10 mouse cellular contexts compared by ENCODE assay signal in genomic region chr17:37246715-37247114, GRCm38 (mm10). TPM values are rescaled to one million over a fixed set of nuclear protein-coding genes. Genes with fewer than 3 reads are reported as not detected.
DNase-seq lines count a peak whose midpoint lies in the region; ATAC-seq and TF ChIP-seq lines count a peak whose summit lies in the region.
"Had no signal": no experiment of that assay in that cellular context is flagged by ENCODE, and none has a peak within 500 bp of the region (broad histone marks: within the 10 kb centered on the region; RNA-seq: fewer than 3 reads in every experiment).

No protein-coding gene starts in this region.

- no peaks in the 10 kb centered on the region for H3K9me3 ChIP-seq in hindbrain, postnatal 0 days (ENCODE audit: low read length)
- H3K9me3 ChIP-seq in hindbrain, embryonic 14.5 days (ENCODE audit: control insufficient read depth, low read length): no peaks in the 10 kb centered on the region
- H3K9me3 ChIP-seq in G1E (replicated peaks): no peaks in the 10 kb centered on the region
- H3K9me3 ChIP-seq: liver, embryonic 15.5 days had no signal

- 35% methylated on average over 5 of the region's 5 CpGs for WGBS in hindbrain, postnatal 0 days
- 26% methylated on average over 5 of the region's 5 CpGs for WGBS in hindbrain, embryonic 14.5 days

- H3K4me1 ChIP-seq in hindbrain, postnatal 0 days (ENCODE audit: insufficient read depth, low read length): no peaks in the 10 kb centered on the region
- no peaks in the 10 kb centered on the region for H3K4me1 ChIP-seq in hindbrain, embryonic 14.5 days (replicated peaks; ENCODE audit: control insufficient read depth, insufficient read depth, low read length)
- no peaks in the 10 kb centered on the region for H3K4me1 ChIP-seq in G1E (ENCODE audit: insufficient read depth, low read depth, low read length)
- H3K4me1 ChIP-seq: liver, embryonic 15.5 days had no signal

- no peak overlapping the region for H3K4me3 ChIP-seq in hindbrain, postnatal 0 days (ENCODE audit: low read length)
- H3K4me3 ChIP-seq in hindbrain, embryonic 14.5 days (replicated peaks; ENCODE audit: low read length): no peak overlapping the region
- H3K4me3 ChIP-seq in G1E (ENCODE audit: low read depth, low read length): no peak overlapping the region
- H3K4me3 ChIP-seq: liver, embryonic 15.5 days had no signal

- TF ChIP-seq CTCF in hindbrain, postnatal 0 days (IDR thresholded peaks at IDR 0.05; ENCODE audit: low read depth): peak; percentile 36
- no peak for TF ChIP-seq CTCF in G1E (IDR thresholded peaks at IDR 0.05; ENCODE audit: low read depth, low read length)

- no peak overlapping the region for H3K4me2 ChIP-seq in hindbrain, postnatal 0 days (ENCODE audit: low read depth, low read length)
- no peak overlapping the region for H3K4me2 ChIP-seq in hindbrain, embryonic 14.5 days (replicated peaks)
- H3K4me2 ChIP-seq: liver, embryonic 15.5 days had no signal

- no peaks in the 10 kb centered on the region for H3K27me3 ChIP-seq in hindbrain, postnatal 0 days (ENCODE audit: insufficient read depth, low read length)
- no peaks in the 10 kb centered on the region for H3K27me3 ChIP-seq in hindbrain, embryonic 14.5 days (ENCODE audit: control insufficient read depth, insufficient read depth, low read length)
- no peaks in the 10 kb centered on the region for H3K27me3 ChIP-seq in G1E (ENCODE audit: insufficient read depth, low read length)
- H3K27me3 ChIP-seq: liver, embryonic 15.5 days had no signal

- H3K9ac ChIP-seq in hindbrain, postnatal 0 days (replicated peaks; ENCODE audit: low read length): no peak overlapping the region
- H3K9ac ChIP-seq in hindbrain, embryonic 14.5 days: no peak overlapping the region
- H3K9ac ChIP-seq: liver, embryonic 15.5 days had no signal

- peak; percentile 67 for DNase-seq in hindbrain, postnatal 0 days (ENCODE audit: low spot score)
- DNase-seq in hindbrain, embryonic 14.5 days (ENCODE audit: low spot score): no peak
- no peak for DNase-seq in G1E (ENCODE audit: low spot score)
- peak; percentile 12 for DNase-seq in kidney, adult 11 months
- peak; percentile 6 to 14 for DNase-seq in left cerebral cortex, adult 8-10 months (ENCODE audit: low spot score in 2 of 2)
- DNase-seq in right cerebral cortex, postnatal 25 days: peak; percentile 5

- ATAC-seq in hindbrain, postnatal 0 days: peak; percentile 80
- ATAC-seq in hindbrain, embryonic 14.5 days (ENCODE audit: low FRiP score): no peak
- ATAC-seq in G1E (ENCODE audit: extremely low read depth, insufficient number of reproducible peaks, low FRiP score, poor library complexity, severe bottlenecking): peak; percentile 40; the same call in 1 of the 2 replicates
- peak; percentile 96 for ATAC-seq in common myeloid progenitor, adult 5-6 weeks (replicated peaks; ENCODE audit: low read depth, poor library complexity, severe bottlenecking)
- ATAC-seq in erythroid progenitor cell, adult 5-6 weeks (replicated peaks; ENCODE audit: low FRiP score, poor library complexity, severe bottlenecking): no peak

- H3K27ac ChIP-seq in hindbrain, postnatal 0 days: no peak overlapping the region
- H3K27ac ChIP-seq in hindbrain, embryonic 14.5 days: no peak overlapping the region
- H3K27ac ChIP-seq: liver, embryonic 15.5 days had no signal

- H3K36me3 ChIP-seq in hindbrain, postnatal 0 days (ENCODE audit: insufficient read depth, low read length): no peaks in the 10 kb centered on the region
- no peaks in the 10 kb centered on the region for H3K36me3 ChIP-seq in hindbrain, embryonic 14.5 days (replicated peaks; ENCODE audit: control insufficient read depth, insufficient read depth)
- H3K36me3 ChIP-seq in G1E (replicated peaks): no peaks in the 10 kb centered on the region
- H3K36me3 ChIP-seq: liver, embryonic 15.5 days had no signal

RNA-seq across cellular contexts. Expression of gene Olfr97, which starts 9.6 kb away (rescaled TPM):
- total RNA-seq in hindbrain, postnatal 0 days (2014; rRNA removed): not detected in 2 replicates
- not detected in 2 replicates for polyA plus RNA-seq in hindbrain, postnatal 0 days (2015; fragmentation: Nextera tagmentation; extraction: Ambion mirVana)
- not detected in 2 replicates for polyA plus RNA-seq in hindbrain, embryonic 14.5 days (2014; fragmentation: Nextera tagmentation; extraction: Ambion mirVana)
- total RNA-seq in G1E (2014; fragmentation: Nextera tagmentation) (not detected in 2 replicates), G1E (2017) (0.11 and 0.35 TPM in 2 replicates)
- polyA plus RNA-seq in G1E (2012): not detected in 2 replicates
- total RNA-seq in common myeloid progenitor, adult 5-6 weeks (2017): not detected in 2 replicates
- not detected for total RNA-seq in left cerebral cortex, adult 8-10 months (2022)
- not detected in 2 replicates for total RNA-seq in erythroid progenitor cell, adult 5-6 weeks (2015; ENCODE audit: low replicate concordance)
- total RNA-seq in erythroid progenitor cell, adult 5-6 weeks (2017; ENCODE audit: low replicate concordance): not detected in 2 replicates
- polyA plus RNA-seq: cortical plate, adult 2 months; liver, embryonic 15.5 days had no signal

RNA-seq across cellular contexts. Expression of gene Olfr98, which starts 16.8 kb away (rescaled TPM):
- not detected in 2 replicates for total RNA-seq in hindbrain, postnatal 0 days (2014; rRNA removed)
- not detected in 2 replicates for polyA plus RNA-seq in hindbrain, postnatal 0 days (2015; fragmentation: Nextera tagmentation; extraction: Ambion mirVana)
- polyA plus RNA-seq in hindbrain, embryonic 14.5 days (2014; fragmentation: Nextera tagmentation; extraction: Ambion mirVana): not detected in 2 replicates
- total RNA-seq in G1E (2014; fragmentation: Nextera tagmentation) (not detected in 2 replicates), G1E (2017) (not detected in 2 replicates)
- not detected in 2 replicates for polyA plus RNA-seq in G1E (2012)
- total RNA-seq in common myeloid progenitor, adult 5-6 weeks (2017): not detected in 2 replicates
- total RNA-seq in left cerebral cortex, adult 8-10 months (2022): not detected
- not detected in 2 replicates for total RNA-seq in erythroid progenitor cell, adult 5-6 weeks (2015; ENCODE audit: low replicate concordance)
- not detected in 2 replicates for total RNA-seq in erythroid progenitor cell, adult 5-6 weeks (2017; ENCODE audit: low replicate concordance)
- polyA plus RNA-seq: cortical plate, adult 2 months; liver, embryonic 15.5 days had no signal

RNA-seq across cellular contexts. Expression of gene H2-M3, which starts 23.3 kb away (rescaled TPM):
- 0.63 and 2.5 TPM in 2 replicates for total RNA-seq in hindbrain, postnatal 0 days (2014; rRNA removed)
- 1.9 and 2.7 TPM in 2 replicates for polyA plus RNA-seq in hindbrain, postnatal 0 days (2015; fragmentation: Nextera tagmentation; extraction: Ambion mirVana)
- 0.90 and 1.8 TPM in 2 replicates for polyA plus RNA-seq in hindbrain, embryonic 14.5 days (2014; fragmentation: Nextera tagmentation; extraction: Ambion mirVana)
- total RNA-seq in G1E (2014; fragmentation: Nextera tagmentation) (not detected in 2 replicates), G1E (2017) (not detected in 2 replicates)
- not detected in 2 replicates for polyA plus RNA-seq in G1E (2012)
- 20.5 and 23.4 TPM in 2 replicates for total RNA-seq in common myeloid progenitor, adult 5-6 weeks (2017)
- total RNA-seq in left cerebral cortex, adult 8-10 months (2022): 1 to 10 TPM; 3.5 to 7.0 (median 4.7) TPM
- total RNA-seq in erythroid progenitor cell, adult 5-6 weeks (2015; ENCODE audit: low replicate concordance): 1.3 TPM in 1 of 2 replicates, not detected in the other
- total RNA-seq in erythroid progenitor cell, adult 5-6 weeks (2017; ENCODE audit: low replicate concordance): 5.3 and 6.8 TPM in 2 replicates

RNA-seq across cellular contexts. Expression of gene Olfr96, which starts 26.8 kb away (rescaled TPM):
- not detected in 2 replicates for total RNA-seq in hindbrain, postnatal 0 days (2014; rRNA removed)
- not detected in 2 replicates for polyA plus RNA-seq in hindbrain, postnatal 0 days (2015; fragmentation: Nextera tagmentation; extraction: Ambion mirVana)
- polyA plus RNA-seq in hindbrain, embryonic 14.5 days (2014; fragmentation: Nextera tagmentation; extraction: Ambion mirVana): not detected in 2 replicates
- total RNA-seq in G1E (2014; fragmentation: Nextera tagmentation) (not detected in 2 replicates), G1E (2017) (0.06 TPM in 1 of 2 replicates, not detected in the other)
- not detected in 2 replicates for polyA plus RNA-seq in G1E (2012)
- not detected in 2 replicates for total RNA-seq in common myeloid progenitor, adult 5-6 weeks (2017)
- not detected for total RNA-seq in left cerebral cortex, adult 8-10 months (2022)
- total RNA-seq in erythroid progenitor cell, adult 5-6 weeks (2015; ENCODE audit: low replicate concordance): not detected in 2 replicates
- total RNA-seq in erythroid progenitor cell, adult 5-6 weeks (2017; ENCODE audit: low replicate concordance): not detected in 2 replicates
- polyA plus RNA-seq: cortical plate, adult 2 months; liver, embryonic 15.5 days had no signal

RNA-seq across cellular contexts. Expression of gene Olfr95, which starts 33.8 kb away (rescaled TPM):
- 0.37 TPM in 1 of 2 replicates, not detected in the other for total RNA-seq in hindbrain, postnatal 0 days (2014; rRNA removed)
- polyA plus RNA-seq in hindbrain, postnatal 0 days (2015; fragmentation: Nextera tagmentation; extraction: Ambion mirVana): 0.03 and 0.04 TPM in 2 replicates
- polyA plus RNA-seq in hindbrain, embryonic 14.5 days (2014; fragmentation: Nextera tagmentation; extraction: Ambion mirVana): not detected in 2 replicates
- total RNA-seq in G1E (2014; fragmentation: Nextera tagmentation) (not detected in 2 replicates), G1E (2017) (under 0.01 and 0.05 TPM in 2 replicates)
- polyA plus RNA-seq in G1E (2012): not detected in 2 replicates
- not detected in 2 replicates for total RNA-seq in common myeloid progenitor, adult 5-6 weeks (2017)
- not detected for total RNA-seq in left cerebral cortex, adult 8-10 months (2022)
- not detected in 2 replicates for total RNA-seq in erythroid progenitor cell, adult 5-6 weeks (2015; ENCODE audit: low replicate concordance)
- total RNA-seq in erythroid progenitor cell, adult 5-6 weeks (2017; ENCODE audit: low replicate concordance): not detected in 2 replicates
- polyA plus RNA-seq: cortical plate, adult 2 months; liver, embryonic 15.5 days had no signal

Comparison
In these comparisons a context has a peak if more than half of its experiments do, and no peak if none do; other contexts are left out.
1. ATAC-seq: peak in hindbrain, postnatal 0 days (single experiment), G1E (single experiment) and common myeloid progenitor, adult 5-6 weeks (single experiment); none in hindbrain, embryonic 14.5 days (single experiment) and erythroid progenitor cell, adult 5-6 weeks (single experiment).
2. DNase-seq: peak in hindbrain, postnatal 0 days (single experiment), kidney, adult 11 months (single experiment), left cerebral cortex, adult 8-10 months (2 of 2) and right cerebral cortex, postnatal 25 days (single experiment); none in hindbrain, embryonic 14.5 days (single experiment) and G1E (single experiment).